Mouse (Mus musculus) mouse trophoblast stem cell (cell line): ENCODE data around the gene Ush2a.

Source experiments
- in situ Hi-C, 2 experiments: fragments of 300-500 bp; cut with MseI, MboI; formaldehyde crosslinking; loops; 2 replicates in 1 of 2; 3 replicates in 1 of 2; pipeline ENCODE4 v1.15.1; 2025

The Ush2a gene

DNA sequence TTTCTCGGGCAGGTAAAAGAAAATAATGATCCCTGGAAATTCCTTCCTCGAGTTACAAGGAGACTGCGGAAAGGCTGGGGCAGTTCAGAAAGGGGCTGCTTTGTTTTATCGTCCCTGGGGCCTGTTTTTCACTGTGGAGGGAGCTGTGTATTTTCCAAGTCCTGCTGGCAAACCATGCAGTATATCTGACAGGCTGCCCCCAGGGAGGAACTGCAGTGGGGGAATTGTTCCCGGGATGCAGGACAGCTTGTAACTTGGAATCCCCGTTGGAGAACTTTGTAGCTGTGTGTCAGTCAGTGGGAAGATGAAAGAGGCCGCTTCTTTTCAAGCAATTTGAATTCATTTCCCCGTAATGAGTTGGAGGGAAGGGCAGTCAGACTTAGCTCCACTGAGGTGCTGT lies 399.1 kb downstream of the Ush2a start:
- in situ Hi-C loops, result no loop called here

DNA sequence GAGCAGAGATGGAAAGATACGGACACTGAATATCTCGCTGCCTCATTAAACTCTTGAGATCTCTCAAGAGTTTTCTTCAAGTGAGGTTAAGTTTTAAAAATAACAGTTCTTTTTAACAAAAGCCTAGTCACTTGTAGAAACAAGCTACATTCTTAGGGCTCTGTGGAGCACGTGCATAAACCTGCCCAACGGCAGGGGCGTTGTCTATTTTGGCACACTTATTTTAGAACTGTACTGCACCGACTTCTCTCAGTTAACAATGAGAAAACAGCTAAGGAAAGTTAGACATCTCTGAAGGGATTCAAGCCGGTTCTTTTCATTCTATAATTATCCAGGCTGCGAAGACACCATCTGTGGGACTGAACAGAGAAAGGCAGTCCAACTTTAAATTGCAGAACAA lies 405.6 kb downstream of the Ush2a start:
- in situ Hi-C loops, result no loop called here

DNA sequence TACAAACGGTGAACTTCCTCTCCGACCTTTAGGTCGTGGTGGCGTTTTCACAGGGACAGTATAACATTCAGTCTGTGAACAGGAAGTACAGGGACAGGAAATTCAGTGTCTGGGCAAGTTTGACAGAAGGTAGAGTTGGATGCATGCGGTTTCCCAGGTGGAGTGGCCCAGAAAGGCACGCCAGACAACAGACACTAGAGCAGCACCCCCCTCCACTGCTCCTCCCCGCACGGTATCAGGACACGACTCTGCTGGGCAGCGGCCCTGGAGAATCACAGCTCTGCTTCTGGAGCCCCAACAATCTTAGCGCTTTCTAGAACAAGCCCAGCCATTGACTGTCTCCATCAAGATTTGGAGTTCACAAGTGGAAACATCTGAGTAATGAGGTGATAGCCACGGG lies 406.7 kb downstream of the Ush2a start:
- in situ Hi-C loops, result no loop called here

DNA sequence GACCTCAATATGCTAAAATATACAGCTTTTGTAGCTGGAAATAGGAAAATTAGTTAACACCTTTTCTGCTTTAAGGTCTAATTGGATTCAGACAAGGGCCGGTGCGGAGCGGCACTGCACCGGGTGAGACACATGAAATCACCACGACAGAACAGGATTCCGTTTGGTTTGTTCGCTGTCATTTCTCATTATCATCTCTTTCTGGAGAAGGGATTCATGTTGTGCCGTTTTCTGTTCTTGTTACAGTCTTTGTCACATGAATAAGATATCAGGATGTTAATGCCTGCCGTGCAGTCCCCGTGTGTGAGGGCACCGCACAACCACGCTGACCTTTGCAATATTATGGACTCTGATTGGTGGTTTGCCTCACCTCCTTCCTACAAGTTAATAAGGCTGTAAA lies 411.0 kb downstream of the Ush2a start:
- in situ Hi-C loops, result no loop called here

DNA sequence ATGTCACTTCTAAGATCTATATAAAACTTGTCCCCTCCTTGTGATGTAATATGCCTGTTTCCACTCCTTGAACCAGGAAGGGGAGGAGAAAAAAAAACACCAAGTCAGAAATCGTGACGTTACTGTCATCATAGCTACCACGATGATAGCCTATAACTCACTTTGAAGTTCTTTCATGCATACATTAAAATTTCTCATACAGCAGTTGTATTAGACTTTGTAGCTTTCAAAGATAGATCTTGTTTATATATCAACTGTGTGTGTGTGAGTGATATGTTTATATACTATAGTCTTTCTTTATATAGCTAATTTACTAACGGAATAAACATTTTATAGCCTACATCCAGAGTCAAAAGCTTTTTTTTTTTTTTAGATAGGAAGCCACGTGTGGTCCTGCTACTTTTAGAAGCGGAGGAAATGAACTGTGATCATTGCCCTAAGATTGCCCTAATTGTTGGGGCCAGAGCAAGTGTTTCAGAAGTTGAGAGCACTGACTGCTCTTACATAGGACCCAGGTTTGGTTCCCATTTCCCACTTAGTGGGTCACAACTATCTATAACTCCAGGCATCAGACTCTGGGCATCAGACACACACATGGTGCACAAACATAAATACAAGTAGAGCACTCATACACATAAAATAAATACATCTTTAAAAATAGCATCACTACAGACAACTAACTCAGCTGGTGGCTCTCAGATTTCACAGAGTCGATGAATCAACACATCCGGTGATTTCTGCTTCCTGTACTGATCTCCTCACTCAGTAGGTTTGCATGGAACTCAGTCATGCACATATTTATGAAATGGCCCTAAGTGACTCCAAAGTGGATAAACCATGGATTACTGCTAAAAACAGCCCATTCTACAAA lies 413.1 kb downstream of the Ush2a start:
- in situ Hi-C loops, result no loop called here

DNA sequence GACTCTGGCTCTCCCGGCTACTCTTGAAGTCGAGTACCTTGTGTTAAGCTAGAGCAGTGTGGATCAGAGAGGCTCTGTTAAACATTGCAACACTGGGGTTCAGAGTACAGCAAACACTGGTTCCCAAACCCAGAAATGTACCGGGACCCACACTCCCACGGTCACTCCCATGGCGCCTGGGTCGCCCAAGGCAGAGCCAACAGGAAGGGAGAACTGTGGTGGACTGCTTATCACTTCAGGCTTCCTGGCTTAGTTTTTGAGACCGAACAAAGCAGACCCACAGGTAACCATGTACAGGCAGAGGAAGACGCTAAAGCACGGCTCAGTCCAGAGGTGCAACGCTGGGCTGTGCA lies 413.7 kb downstream of the Ush2a start:
- in situ Hi-C loops, result no loop called here

DNA sequence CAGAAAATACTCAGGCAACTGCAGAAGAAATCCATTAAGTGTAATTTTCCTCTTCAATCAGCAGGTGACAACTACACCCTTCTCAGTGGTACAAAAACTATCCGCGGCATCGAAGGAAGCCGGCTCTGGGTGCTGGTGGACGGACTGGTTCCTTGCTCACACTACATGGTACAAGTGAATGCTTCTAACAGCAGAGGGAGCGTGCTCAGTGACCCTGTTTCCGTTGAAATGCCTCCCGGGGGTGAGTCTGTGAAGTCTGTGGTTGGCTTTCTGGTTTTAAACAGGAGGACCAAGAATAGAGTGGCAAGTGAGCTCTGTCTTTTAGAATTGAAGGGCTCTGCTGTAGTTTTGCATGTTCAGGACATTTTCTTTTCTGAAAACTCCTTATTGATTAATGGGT lies 416.4 kb downstream of the Ush2a start:
- in situ Hi-C loops, result no loop called here

DNA sequence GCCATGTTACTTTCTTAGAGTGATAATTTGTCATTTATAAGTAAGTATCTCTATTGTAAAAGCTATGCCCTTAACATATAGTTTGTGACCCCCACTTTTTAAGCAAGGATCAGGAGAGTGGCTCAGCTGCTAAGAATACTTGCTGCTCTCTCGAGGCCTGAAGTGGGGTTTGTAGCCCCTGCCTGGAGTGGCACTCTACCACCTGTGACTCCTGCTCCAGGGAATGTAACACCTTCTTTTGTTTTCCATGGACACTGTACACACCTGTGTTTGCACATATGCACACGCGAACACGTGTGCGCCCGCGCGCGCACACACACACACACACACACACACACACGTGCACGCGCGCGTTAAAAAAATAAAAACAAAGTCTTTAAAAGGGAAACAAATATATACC lies 424.5 kb downstream of the Ush2a start:
- in situ Hi-C loops, result no loop called here

DNA sequence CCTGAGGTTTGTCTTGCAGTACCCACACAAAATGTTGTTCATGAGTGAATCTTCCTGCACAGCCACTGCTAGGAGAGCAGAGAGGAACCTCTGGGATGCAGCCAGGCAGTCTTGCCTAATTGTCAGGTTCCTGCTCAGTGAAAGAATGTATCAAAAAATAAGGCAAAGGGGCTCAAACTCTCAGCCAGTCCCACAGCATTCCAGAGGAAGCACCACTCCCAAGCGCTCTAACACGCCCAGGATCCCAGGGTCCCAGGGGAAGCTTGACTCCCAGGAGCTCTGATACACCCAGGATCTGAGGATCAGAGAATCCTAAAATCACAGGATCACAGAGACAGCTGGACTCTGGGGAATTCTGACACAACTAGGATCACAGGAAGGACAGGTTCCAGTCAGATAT lies 434.5 kb downstream of the Ush2a start:
- in situ Hi-C loops, result no loop called here

DNA sequence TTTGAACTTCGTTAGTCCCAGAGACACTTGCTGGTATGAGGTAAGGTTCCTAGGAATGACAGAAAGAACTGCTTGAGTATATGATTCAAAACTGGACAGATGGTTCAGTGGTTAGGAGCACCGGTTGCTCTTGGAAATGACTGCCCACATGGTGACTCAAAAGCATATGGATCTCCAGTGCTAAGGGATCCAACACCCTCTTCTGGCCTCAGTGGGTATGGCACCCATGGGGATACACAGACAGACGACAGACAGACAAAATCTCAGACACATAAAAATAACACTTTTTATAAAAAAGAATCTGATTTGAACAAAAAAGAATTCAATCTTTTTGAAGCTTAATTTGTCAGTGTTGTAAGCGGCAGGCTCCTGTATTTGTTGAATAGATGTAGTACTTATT lies 446.4 kb downstream of the Ush2a start:
- in situ Hi-C loops, result no loop called here

DNA sequence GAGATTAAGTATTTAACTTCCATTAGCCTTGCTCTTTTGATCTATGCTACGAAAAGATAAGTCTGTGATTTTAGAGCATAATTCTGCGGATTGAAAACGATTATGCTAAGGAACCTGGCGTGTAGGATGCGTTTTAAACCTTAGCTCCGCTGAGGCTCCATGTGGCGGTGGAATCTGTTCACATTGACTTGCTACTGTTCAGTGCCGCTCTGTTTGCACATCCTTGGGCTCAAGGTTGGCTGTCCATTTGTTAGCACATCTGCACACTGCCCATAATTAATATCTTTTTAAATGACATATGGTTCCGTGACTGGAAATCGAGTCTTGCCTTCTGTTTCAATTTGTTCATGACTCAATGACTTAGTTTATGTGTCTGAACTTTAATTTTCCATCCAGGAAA lies 446.9 kb downstream of the Ush2a start:
- in situ Hi-C loops, result no loop called here

DNA sequence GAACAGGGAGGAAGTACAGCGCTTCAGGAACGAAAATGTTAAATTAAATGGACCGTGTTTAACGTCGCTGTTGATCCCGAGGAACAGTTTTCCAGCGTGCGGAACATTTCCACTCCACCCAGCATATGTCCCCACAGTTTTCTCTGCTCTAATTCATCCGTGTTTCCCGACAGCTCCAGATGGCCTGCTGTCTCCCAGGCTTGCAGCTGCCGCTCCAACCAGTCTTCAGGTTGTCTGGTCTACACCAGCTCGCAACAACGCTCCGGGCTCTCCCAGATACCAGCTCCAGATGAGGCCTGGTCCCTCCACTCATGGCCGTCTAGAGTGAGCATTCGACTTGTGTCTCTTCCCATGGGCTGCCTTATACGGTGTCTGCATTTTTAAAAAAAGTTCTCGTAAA lies 452.3 kb downstream of the Ush2a start:
- in situ Hi-C loops, result no loop called here

DNA sequence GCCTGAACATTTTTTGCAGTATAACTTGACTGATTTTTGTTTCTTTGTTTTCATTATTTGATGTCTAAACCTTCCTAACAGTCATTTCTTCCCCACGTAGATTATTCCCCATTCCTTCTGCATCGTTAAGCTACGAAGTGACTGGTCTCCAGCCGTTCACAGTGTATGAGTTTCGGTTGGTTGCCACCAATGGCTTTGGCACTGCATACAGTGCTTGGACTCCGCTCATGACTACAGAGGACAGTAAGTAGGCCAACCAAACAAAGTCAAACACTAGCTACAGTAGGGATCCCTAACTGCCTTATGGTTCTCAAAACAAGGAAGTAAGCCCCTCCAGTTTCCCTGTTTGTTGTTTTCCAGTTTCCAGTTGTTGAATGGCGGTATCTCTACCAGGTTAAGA lies 453.1 kb downstream of the Ush2a start:
- in situ Hi-C loops, result no loop called here

DNA sequence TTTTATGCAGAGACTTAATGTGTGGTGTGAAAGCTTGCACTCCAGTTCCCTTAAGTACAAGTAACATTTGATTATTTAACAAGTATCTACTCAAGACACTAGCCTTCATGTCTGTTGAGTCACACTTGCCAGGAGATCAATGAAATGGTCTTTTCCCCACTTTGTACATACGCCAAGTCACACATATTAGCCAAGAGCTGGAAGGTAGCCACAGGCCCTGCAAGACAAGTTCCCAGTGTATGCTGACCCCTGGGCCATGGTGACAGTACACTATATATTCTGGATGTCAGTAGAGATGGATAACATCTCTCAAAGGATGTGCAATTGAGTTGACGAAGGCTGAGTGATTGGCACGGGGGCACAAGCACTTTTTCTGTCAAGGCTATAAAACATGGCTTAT lies 455.1 kb downstream of the Ush2a start:
- in situ Hi-C loops, result no loop called here

DNA sequence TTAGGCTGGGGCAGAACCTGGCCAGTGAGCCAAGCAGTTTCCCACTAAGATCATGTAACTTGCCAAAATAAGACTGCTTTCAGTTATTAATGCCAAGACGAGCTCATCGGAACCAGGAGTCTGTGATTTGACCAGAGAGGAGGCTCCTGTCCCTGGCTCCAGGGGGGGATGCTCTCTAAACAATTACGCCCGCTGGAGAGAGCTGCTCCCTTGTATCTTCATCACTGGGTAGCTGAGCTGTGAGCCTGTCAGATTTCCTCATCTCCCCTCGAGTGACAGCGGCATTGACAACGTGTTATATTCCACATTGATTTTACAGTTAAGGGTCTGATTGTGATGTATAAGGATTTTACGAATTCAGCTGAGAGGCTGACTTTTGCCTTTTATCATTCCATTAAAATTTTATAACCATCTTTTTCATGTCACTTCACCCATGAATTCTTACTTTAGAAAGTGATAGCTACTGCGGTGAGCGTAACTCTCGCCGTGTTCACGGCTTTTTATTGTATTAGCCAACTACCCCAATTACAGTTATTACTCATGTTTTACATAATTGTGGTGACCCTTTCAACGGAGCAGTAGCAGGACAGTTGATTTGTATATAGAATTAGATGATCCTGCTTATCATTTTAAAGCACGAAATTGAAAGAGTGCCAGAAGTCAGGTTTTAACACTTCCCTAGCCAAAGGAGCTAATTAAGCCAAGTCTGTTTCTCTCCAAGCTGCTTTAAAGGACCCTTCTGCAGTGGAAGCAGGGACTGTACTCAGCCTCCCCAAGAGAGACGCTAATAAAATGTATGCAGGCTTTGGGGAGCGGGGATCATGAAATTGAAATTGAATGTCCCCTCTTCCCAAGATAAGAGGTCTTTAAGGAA lies 463.5 kb downstream of the Ush2a start:
- in situ Hi-C loops, result no loop called here

DNA sequence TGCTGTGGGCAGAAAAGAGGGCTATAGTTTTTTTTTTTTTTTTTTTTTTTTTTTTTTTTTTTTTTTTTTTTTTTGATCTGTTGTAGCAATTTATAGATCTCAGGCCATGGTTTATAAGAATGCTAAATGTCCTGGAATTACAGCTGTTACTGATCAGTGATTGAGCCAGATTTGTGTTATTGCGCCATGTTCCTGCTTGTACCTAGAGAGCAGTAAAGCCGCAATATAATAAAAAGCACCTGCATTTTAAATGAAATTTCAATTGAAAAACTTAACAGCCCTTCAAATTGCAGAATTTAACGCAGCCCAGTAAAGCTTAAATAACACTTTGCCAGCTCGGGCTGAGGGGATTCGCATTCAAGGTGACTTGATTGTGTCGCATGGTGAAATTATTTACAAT lies 465.1 kb downstream of the Ush2a start:
- in situ Hi-C loops, result no loop called here

DNA sequence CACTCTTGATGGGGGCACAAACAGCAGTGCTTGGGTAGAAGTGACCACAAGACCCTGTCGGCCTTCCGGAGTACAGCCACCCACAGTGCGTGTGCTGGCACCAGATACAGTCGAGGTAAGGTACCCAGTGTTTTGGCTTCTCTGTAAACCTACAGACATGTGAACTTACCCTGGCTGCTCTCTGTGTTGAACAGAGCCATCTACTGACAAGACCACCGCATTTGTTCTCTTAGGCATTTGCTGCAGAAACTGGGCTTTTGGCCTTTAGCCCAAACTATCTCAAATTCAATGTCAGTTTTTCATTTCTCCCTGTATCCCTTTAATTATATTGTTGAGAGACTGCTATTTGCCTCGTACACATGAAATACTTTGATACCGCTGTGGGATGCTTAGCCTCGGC lies 466.8 kb downstream of the Ush2a start:
- in situ Hi-C loops, result no loop called here

DNA sequence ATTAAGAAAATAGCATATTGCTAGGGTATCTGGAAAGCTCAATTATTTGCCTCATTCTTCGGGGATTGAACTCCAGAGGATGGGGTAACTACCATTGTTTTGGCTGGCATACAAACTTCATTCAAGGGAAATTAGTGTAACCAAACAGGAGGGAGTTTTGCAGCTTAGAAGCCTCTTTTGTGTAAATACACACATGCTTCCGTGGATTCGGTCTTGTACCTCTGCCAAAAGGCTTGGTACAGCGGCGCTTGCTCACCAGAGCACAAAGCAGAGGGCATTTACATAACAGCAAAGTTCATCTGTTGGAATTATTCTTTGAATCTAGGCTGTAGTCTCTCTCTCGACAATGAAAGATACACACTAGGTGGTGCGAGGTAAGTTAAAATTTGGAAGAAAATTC lies 467.4 kb downstream of the Ush2a start:
- in situ Hi-C loops, result no loop called here

DNA sequence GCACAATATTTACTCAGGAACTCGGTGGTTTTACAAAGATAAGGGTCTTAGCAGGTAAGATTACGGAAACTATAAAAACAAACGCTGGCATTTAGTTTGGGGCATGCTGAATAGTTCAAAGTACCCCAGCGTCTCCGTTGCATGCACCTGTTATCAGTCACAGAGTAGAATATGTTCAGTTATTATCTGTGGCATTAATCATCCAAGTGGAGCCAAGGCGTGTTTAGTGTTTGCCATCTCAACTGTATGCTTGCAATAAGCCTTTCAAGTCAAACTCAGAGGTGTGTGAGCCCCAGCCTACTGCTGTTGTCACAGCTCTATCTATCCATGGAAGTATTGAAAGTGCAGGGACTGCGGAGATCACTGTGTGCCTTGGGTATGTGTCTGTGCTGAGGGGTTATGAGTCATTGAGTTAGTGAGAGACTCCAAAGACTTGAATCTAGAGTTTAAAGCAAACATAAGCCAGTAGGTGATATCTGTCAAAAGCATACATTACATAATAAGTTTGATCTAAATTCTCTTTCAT lies 473.0 kb downstream of the Ush2a start:
- in situ Hi-C loops, result no loop called here

DNA sequence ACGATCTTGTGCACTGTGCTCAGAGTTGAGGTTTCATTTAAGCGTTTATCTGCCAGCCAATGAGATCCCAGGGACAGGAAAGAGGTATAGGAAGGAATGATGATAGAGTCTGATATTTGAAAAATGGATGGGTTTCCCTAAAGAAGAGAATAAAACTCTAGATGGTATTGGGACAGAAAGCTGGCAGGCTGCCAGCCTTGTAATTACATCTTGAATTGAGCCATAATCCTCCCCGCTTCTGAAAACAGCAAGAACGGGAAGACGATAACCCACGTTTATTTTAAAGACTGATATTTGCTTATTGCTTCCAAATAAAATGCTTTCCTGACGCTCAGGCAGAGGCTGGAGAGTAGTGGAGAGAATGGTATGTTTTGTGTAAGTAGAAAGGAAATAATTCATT lies 481.1 kb downstream of the Ush2a start:
- in situ Hi-C loops, result no loop called here

DNA sequence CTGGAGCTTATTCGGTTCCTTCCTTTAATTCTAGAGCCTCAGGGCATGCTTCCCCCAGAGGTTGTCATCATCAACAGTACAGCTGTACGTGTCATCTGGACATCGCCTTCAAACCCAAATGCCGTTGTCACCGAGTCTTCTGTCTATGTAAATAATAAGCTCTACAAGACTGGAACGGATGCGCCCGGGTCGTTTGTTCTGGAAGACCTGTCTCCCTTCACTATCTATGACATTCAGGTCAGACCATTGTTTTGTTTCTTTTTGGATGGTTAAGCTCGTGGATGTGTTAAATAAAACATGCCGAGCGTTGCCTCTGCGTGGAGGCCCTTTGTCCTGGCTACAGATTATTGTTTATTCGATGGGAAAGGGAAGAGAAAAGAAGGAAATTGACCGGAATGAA lies 493.2 kb downstream of the Ush2a start:
- in situ Hi-C loops, result no loop called here

DNA sequence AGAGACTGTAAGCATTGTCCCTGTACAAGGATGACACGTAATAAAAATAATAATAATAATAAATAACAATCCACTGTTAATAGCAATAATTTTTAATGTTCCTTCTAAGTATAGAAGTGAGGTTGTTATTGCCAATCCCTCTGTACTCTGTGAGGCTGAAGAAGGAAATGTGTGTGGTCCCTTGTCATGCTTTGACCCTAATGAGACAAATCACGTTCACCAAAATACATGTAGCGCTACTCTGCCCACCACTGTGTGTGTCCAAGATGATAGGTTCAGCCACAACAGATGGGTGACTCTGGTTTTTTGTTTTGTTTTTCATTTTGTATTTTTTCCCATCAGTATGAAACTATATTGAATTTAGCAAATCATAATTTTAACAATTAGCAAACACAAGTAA lies 498.7 kb downstream of the Ush2a start:
- in situ Hi-C loops, result no loop called here

DNA sequence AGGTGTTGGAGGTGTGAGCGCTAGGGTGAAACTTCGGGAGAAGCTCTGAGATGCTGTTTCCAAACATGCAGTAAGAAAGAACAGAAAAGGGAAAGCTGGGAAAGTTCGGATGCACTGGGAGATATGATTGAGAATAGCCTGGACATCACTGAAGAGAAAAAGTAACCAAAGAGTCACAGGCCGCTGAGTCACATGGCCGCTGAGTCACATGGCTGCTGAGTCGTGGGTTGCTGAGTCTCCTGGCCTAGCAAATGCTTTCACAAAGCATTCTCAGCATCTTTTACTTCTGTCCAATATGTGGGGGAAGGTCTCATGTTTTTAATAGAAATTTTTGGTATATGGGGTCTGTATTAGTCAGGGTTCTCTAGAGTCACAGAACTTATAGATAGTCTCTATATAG lies 500.6 kb downstream of the Ush2a start:
- in situ Hi-C loops, result no loop called here
